Mouse (Mus musculus) forebrain, embryonic 13.5 days (tissue): ENCODE results near the gene Xab2. TPM values are rescaled to one million over a fixed set of nuclear protein-coding genes. Genes with fewer than 3 reads are reported as not detected.

ENCODE experiments used
- ATAC-seq: fragments of 200-750 bp; cut with Nextera tagmentation; 2 replicates; pipeline ENCODE4 v1.8.0; 2017
- H3K27ac ChIP-seq: fragments of 300-500 bp; sonication (generic); 2 replicates; pipeline ENCODE4 v1.5.1; 2015; ENCODE audit warnings: inconsistent platforms, mild to moderate bottlenecking, moderate library complexity
- H3K27me3 ChIP-seq: fragments of 300-500 bp; sonication (generic); 2 replicates; pipeline ENCODE4 v1.6.1; 2015; ENCODE audit warnings: mild to moderate bottlenecking, inconsistent platforms
- H3K36me3 ChIP-seq: fragments of 300-500 bp; sonication (generic); 2 replicates; pipeline ENCODE4 v1.6.1; 2015; ENCODE audit warnings: mild to moderate bottlenecking, inconsistent platforms; ENCODE audit not compliant: poor library complexity, severe bottlenecking
- H3K4me1 ChIP-seq: fragments of 300-500 bp; sonication (generic); 2 replicates; pipeline ENCODE4 v1.6.1; 2015; ENCODE audit warnings: inconsistent platforms
- H3K4me2 ChIP-seq: fragments of 300-500 bp; sonication (generic); 2 replicates; pipeline ENCODE4 v1.6.1; 2015; ENCODE audit warnings: inconsistent platforms, mild to moderate bottlenecking, moderate library complexity
- H3K4me3 ChIP-seq: fragments of 300-500 bp; sonication (generic); 2 replicates; pipeline ENCODE4 v1.5.1; 2015; ENCODE audit warnings: mild to moderate bottlenecking, inconsistent platforms
- H3K9ac ChIP-seq: fragments of 300-500 bp; sonication (generic); 2 replicates; pipeline ENCODE4 v1.6.1; 2015; ENCODE audit warnings: mild to moderate bottlenecking, inconsistent platforms
- H3K9me3 ChIP-seq: fragments of 300-500 bp; sonication (generic); replicated peaks from 2 replicates; pipeline ENCODE4 v1.6.1; 2016; ENCODE audit warnings: inconsistent platforms
- WGBS: fragments of 180-500 bp; shearing (Covaris S2); methylation state at CpG from one replicate; pipeline ENCODE4 v1.1.7; 2015; 5-methylcytosine and 5-hydroxymethylcytosine counted together
- polyA plus RNA-seq: library from polyadenylated mRNA; unstranded; fragments of >200 nt; fragmentation: Nextera tagmentation; extraction: Ambion mirVana; gene quantifications from 2 replicates; pipeline ENCODE4 v1.2.1, GENCODE M21; 2015

The Xab2 gene
- 64.0 and 72.5 TPM in 2 replicates for polyA plus RNA-seq

DNA sequence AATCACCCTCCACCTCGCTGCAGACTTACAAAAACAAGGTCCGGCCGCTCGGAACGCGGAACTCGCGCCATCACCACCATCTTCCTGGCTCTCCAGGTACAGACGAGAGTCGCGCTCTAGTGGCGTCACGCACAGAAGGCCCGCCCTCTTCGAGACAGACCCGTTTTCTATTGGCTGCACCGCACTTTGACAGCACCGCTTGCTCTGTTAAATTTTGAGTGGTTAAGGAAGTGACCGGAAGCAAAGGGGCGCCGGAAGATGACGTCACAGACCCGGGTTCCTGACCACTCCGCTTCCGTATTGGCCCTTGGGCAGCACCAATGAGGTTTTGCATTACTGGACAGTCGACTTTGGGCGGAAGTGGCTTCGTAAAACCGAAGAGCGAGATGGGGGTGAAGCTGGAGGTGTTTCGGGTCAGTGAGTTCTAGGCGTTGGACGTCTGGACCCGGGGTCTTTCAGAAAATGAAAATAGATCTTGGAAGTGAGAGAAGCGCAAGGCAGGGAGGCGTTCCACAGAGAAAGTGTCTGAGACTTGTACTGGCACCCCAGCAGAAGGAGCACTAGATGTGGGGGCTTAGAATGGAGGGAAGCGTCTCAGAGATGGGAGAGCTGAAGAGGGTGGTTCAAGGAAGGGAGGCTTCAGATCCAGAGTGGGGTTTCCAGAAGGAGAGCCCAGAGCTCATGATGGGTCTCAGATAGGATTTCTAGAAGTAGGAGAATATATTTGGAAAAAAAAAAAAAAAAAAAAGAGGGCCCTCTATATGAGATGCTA is at the start of gene Xab2, which contains the start of gene Pet100:
Gene Xab2 (minus strand): TSS at position 118 of the 772 bp plus-strand sequence.
Gene Pet100 (plus strand): TSS at position 350 of the 772 bp plus-strand sequence.
- WGBS, result 0% methylated on average over 37 of the region's 37 CpGs
- Histone ChIP-seq H3K9me3 (no peaks in the 10 kb centered on the region), H3K36me3 (peaks cover 23% of the 10 kb centered on the region), H3K4me1 (peaks cover 22% of the 10 kb centered on the region), H3K4me3 (peak within 1 kb of the TSS; percentile 86), H3K27ac (no peak within 1 kb of the TSS), H3K27me3 (no peaks in the 10 kb centered on the region), H3K4me2 (peak within 1 kb of the TSS; percentile 87), H3K9ac (peak within 1 kb of the TSS; percentile 85)
- peak; percentile 98 for ATAC-seq

- no peak overlapping the region for H3K4me2 ChIP-seq
- 80% methylated on average over 2 of the region's 2 CpGs for WGBS
- H3K4me3 ChIP-seq, result no peak overlapping the region
- ATAC-seq, result no peak
- no peak overlapping the region for H3K27ac ChIP-seq
- no peaks in the 10 kb centered on the region for H3K27me3 ChIP-seq
- no peaks in the 10 kb centered on the region for H3K9me3 ChIP-seq
- no peaks in the 10 kb centered on the region for H3K36me3 ChIP-seq
- H3K9ac ChIP-seq, result no peak overlapping the region
- H3K4me1 ChIP-seq, result peaks cover 6% of the 10 kb centered on the region
Observed at GRCm38 (mm10) chr8:3670388-3670787, 49.3 kb upstream of the Xab2 start.

GRCm38 (mm10) chr8:3665507-3665906 is 44.4 kb upstream of the Xab2 start, which contains the start of gene Mcemp1:
Mcemp1 (plus strand) TSS chr8:3665754.
- Histone ChIP-seq H3K4me3 (no peak within 1 kb of the TSS), H3K4me1 (no peaks in the 10 kb centered on the region), H3K4me2 (no peak within 1 kb of the TSS), H3K9ac (no peak within 1 kb of the TSS), H3K36me3 (no peaks in the 10 kb centered on the region), H3K27me3 (no peaks in the 10 kb centered on the region), H3K27ac (no peak within 1 kb of the TSS), H3K9me3 (no peaks in the 10 kb centered on the region)
- ATAC-seq, result no peak
- WGBS, result 77% methylated on average over 6 of the region's 6 CpGs

DNA sequence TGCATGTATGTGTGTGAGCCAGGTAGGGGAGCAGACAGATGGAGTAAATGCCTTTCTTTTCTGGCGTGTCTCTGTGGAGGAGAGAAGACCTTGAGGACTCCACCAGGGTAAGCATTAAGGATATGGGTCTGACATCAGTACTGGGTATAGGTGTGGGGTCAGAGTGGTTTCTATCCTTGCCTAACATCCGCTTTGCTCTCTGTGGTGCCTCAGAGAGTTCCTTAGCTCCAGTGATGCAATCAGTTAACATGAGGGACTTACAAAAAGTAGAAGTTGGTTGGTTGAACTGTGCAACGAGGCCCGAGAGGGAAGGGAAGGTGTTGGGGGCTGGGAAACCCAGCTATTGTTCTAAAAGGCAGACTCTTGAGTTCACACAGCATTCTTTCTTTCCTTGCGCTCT is 43.3 kb upstream of the Xab2 start:
- H3K27me3 ChIP-seq, result no peaks in the 10 kb centered on the region

DNA sequence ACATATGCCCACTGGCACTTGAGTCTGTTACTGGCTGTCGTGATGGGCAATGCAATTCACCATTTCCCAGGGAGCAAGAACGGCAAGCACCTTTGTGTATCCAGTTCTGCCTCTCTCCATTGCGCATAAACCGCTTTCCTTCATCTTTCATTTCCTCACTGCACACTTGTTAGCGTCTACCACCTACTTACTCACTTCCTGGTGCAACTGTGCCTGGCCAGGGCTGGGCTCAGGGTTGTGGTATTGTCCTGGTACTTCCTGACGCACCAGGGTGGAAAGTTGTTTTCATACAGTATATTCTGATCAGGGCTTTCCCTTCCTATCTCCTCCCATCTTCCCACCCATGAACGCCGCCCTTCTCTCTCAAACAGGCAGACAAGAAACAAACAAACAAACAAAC is 39.8 kb upstream of the Xab2 start:
- peaks cover 10% of the 10 kb centered on the region for H3K4me1 ChIP-seq
- H3K9ac ChIP-seq, result no peak overlapping the region
- H3K36me3 ChIP-seq, result no peaks in the 10 kb centered on the region
- WGBS, result 87% methylated on average over 8 of the region's 8 CpGs
- no peak overlapping the region for H3K4me2 ChIP-seq
- no peak overlapping the region for H3K4me3 ChIP-seq
- no peak overlapping the region for H3K27ac ChIP-seq
- ATAC-seq, result no peak
- H3K9me3 ChIP-seq, result no peaks in the 10 kb centered on the region
- no peaks in the 10 kb centered on the region for H3K27me3 ChIP-seq

More for the DNA sequence above, 43.3 kb upstream of the Xab2 start:
- H3K4me3 ChIP-seq, result no peak overlapping the region
- no peaks in the 10 kb centered on the region for H3K4me1 ChIP-seq
- no peak overlapping the region for H3K9ac ChIP-seq
- H3K36me3 ChIP-seq, result no peaks in the 10 kb centered on the region
- no peak overlapping the region for H3K4me2 ChIP-seq
- 58% methylated on average over 4 of the region's 5 CpGs for WGBS
- H3K9me3 ChIP-seq, result no peaks in the 10 kb centered on the region
- H3K27ac ChIP-seq, result no peak overlapping the region
- no peak for ATAC-seq

GRCm38 (mm10) chr8:3656725-3657381 is 35.7 kb upstream of the Xab2 start:
- Histone ChIP-seq H3K4me3 (no peak overlapping the region), H3K4me2 (peak overlapping the region; percentile 31), H3K27me3 (no peaks in the 10 kb centered on the region), H3K27ac (no peak overlapping the region), H3K9me3 (no peaks in the 10 kb centered on the region), H3K4me1 (peaks cover 10% of the 10 kb centered on the region), H3K9ac (peak overlapping the region; percentile 31; the same call in 1 of the 2 replicates), H3K36me3 (no peaks in the 10 kb centered on the region)
- peak; percentile 50; the same call in 1 of the 2 replicates for ATAC-seq
- WGBS, result 21% methylated on average over 7 of the region's 7 CpGs

DNA sequence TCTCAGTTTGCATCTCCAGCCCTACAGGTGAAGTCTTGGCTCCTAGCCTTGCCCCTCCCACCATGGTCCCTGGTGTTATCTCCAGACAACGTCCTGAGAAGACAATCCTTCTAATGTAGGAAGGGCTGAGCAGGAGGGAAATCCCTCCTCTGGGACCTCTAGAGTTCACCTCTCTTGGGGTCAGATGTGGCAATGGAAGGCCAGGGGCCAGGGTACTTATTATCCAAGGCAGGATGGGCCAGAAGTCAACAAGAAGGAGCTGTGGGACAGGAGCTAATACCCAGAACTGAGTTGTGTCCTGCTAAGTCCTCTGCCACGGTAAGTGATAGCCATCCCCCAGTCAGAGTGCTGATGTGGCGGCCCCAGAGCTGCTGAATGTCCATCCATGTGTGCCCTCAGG is 34.4 kb upstream of the Xab2 start, which contains the start of gene Retn:
Gene Retn (plus strand): TSS at position 245 of the 400 bp plus-strand sequence.
- no peak within 1 kb of the TSS for H3K9ac ChIP-seq
- H3K4me3 ChIP-seq, result no peak within 1 kb of the TSS
- H3K27ac ChIP-seq, result no peak within 1 kb of the TSS
- no peak for ATAC-seq
- H3K36me3 ChIP-seq, result no peaks in the 10 kb centered on the region
- H3K27me3 ChIP-seq, result no peaks in the 10 kb centered on the region
- WGBS, result 76% methylated on average over 3 of the region's 3 CpGs
- H3K4me1 ChIP-seq, result peaks cover 10% of the 10 kb centered on the region
- H3K9me3 ChIP-seq, result no peaks in the 10 kb centered on the region
- H3K4me2 ChIP-seq, result no peak within 1 kb of the TSS

DNA sequence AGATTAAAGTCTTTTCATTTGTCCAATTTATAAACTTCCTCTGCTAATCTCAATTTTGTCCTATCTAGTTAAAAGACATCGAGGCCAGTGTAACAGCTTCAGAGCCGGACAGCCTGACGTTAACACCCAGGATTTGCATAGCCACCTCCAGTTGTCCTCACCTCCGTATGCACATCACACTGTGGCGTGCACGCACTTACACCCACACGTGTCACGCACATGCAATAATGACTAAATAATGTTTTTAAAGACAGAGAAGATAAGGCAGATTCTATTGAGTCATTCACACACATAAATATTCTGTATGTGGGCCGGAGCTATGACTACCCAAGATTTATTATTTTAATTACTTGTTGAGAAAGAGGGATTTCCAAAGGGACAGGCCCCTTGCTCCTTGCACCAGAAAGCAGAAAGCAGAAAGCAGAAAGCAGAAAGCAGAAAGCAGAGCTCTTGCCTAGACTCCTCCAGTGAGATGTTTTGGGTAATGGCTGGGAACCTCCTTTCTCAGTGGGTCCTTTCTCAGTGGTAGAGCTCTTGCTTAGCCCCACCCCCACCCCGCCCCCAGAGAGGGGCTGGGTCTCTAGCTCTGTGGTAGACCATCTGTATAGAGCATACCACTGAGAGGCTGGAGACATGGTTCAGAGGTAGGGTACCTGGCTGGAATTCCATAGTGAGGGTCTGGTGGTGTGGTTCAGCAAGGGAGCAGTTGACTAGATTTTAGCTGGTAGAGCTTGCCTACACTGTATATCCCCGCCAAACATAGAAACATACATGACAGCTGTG is 33.8 kb upstream of the Xab2 start:
- 78% methylated on average over 11 of the region's 11 CpGs for WGBS
- H3K4me3 ChIP-seq, result no peak overlapping the region
- no peaks in the 10 kb centered on the region for H3K36me3 ChIP-seq
- no peak for ATAC-seq
- H3K27me3 ChIP-seq, result no peaks in the 10 kb centered on the region
- H3K4me1 ChIP-seq, result peaks cover 10% of the 10 kb centered on the region
- H3K9ac ChIP-seq, result no peak overlapping the region
- H3K4me2 ChIP-seq, result no peak overlapping the region
- H3K9me3 ChIP-seq, result no peaks in the 10 kb centered on the region
- no peak overlapping the region for H3K27ac ChIP-seq

GRCm38 (mm10) chr8:3652845-3653244 is 31.7 kb upstream of the Xab2 start:
- Histone ChIP-seq H3K27ac (no peak overlapping the region), H3K4me2 (no peak overlapping the region), H3K9ac (no peak overlapping the region), H3K27me3 (no peaks in the 10 kb centered on the region), H3K36me3 (no peaks in the 10 kb centered on the region), H3K4me1 (peaks cover 10% of the 10 kb centered on the region), H3K9me3 (no peaks in the 10 kb centered on the region), H3K4me3 (no peak overlapping the region)
- WGBS, result 67% methylated on average over 3 of the region's 3 CpGs
- ATAC-seq, result no peak

- H3K27ac ChIP-seq, result no peak overlapping the region
- no peak overlapping the region for H3K9ac ChIP-seq
- no peak for ATAC-seq
- 35% methylated on average over 1 of the region's 1 CpGs for WGBS
- H3K27me3 ChIP-seq, result no peaks in the 10 kb centered on the region
- no peaks in the 10 kb centered on the region for H3K36me3 ChIP-seq
- H3K4me2 ChIP-seq, result no peak overlapping the region
- no peaks in the 10 kb centered on the region for H3K9me3 ChIP-seq
- no peaks in the 10 kb centered on the region for H3K4me1 ChIP-seq
- H3K4me3 ChIP-seq, result no peak overlapping the region
Observed at GRCm38 (mm10) chr8:3648990-3649389, 27.9 kb upstream of the Xab2 start.

GRCm38 (mm10) chr8:3648268-3648667 is 27.2 kb upstream of the Xab2 start:
- H3K36me3 ChIP-seq, result no peaks in the 10 kb centered on the region
- no peaks in the 10 kb centered on the region for H3K9me3 ChIP-seq
- H3K4me1 ChIP-seq, result no peaks in the 10 kb centered on the region
- no peaks in the 10 kb centered on the region for H3K27me3 ChIP-seq
- 85% methylated on average over 2 of the region's 2 CpGs for WGBS
- H3K4me3 ChIP-seq, result no peak overlapping the region
- H3K4me2 ChIP-seq, result no peak overlapping the region
- H3K27ac ChIP-seq, result no peak overlapping the region
- no peak for ATAC-seq
- no peak overlapping the region for H3K9ac ChIP-seq

DNA sequence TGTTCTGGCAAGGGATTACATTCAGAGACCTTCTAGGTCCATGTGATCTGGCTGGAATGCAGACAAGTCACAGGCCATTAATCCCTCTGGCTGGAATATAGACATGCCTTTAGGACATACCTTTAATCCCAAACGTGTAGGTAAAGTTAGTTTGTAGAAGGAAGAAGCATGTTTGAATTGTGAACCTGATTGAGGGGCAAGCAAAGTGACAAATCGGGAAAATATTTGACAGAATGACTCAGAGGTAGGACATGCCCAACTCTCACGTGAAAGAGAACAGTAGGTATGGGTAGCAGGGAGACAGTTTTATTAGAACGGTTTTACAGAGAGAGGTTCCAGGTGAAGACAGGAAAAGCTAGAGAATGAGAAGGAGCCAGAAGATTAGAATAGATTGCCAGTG is 26.4 kb upstream of the Xab2 start:
- H3K27me3 ChIP-seq, result no peaks in the 10 kb centered on the region
- H3K9ac ChIP-seq, result no peak overlapping the region
- WGBS, result 81% methylated on average over 4 of the region's 4 CpGs
- no peak overlapping the region for H3K4me2 ChIP-seq
- no peaks in the 10 kb centered on the region for H3K36me3 ChIP-seq
- ATAC-seq, result no peak
- H3K27ac ChIP-seq, result no peak overlapping the region
- no peak overlapping the region for H3K4me3 ChIP-seq
- no peaks in the 10 kb centered on the region for H3K9me3 ChIP-seq
- no peaks in the 10 kb centered on the region for H3K4me1 ChIP-seq
